In genomic region chr1:175677459-175677858, GRCm38 (mm10) we compare ENCODE assay signal across 27 mouse cellular contexts. TPM values are rescaled to one million over a fixed set of nuclear protein-coding genes. Genes with fewer than 3 reads are reported as not detected.
DNase-seq lines count a peak whose midpoint lies in the region; ATAC-seq lines count a peak whose summit lies in the region.
"Had no signal": no experiment of that assay in that cellular context is flagged by ENCODE, and none has a peak within 500 bp of the region (broad histone marks: within the 10 kb centered on the region; RNA-seq: fewer than 3 reads in every experiment).

No protein-coding gene starts in this region.

- no peaks in the 10 kb centered on the region for H3K36me3 ChIP-seq in intestine, embryonic 16.5 days (ENCODE audit: control insufficient read depth, insufficient read depth, low read length)
- no peaks in the 10 kb centered on the region for H3K36me3 ChIP-seq in limb, embryonic 10.5 days
- H3K36me3 ChIP-seq: embryonic facial prominence, embryonic 13.5 days; embryonic facial prominence, embryonic 15.5 days; forebrain, embryonic 12.5 days; forebrain, embryonic 15.5 days had no signal

- H3K27me3 ChIP-seq in intestine, embryonic 16.5 days (replicated peaks; ENCODE audit: control insufficient read depth, insufficient read depth, low read length): no peaks in the 10 kb centered on the region
- H3K27me3 ChIP-seq in limb, embryonic 10.5 days (ENCODE audit: low read depth, poor library complexity, severe bottlenecking): no peaks in the 10 kb centered on the region
- H3K27me3 ChIP-seq: embryonic facial prominence, embryonic 13.5 days; embryonic facial prominence, embryonic 15.5 days; forebrain, embryonic 12.5 days; forebrain, embryonic 15.5 days had no signal

- no peak overlapping the region for H3K4me3 ChIP-seq in intestine, embryonic 16.5 days (ENCODE audit: low read length)
- H3K4me3 ChIP-seq in limb, embryonic 10.5 days: no peak overlapping the region
- H3K4me3 ChIP-seq: embryonic facial prominence, embryonic 13.5 days; embryonic facial prominence, embryonic 15.5 days; erythroblast, embryonic 14.5 days; forebrain, embryonic 10.5 days; forebrain, embryonic 12.5 days; forebrain, embryonic 15.5 days had no signal

- H3K4me2 ChIP-seq in intestine, embryonic 16.5 days (ENCODE audit: low read depth, low read length): no peak overlapping the region
- H3K4me2 ChIP-seq: embryonic facial prominence, embryonic 13.5 days; embryonic facial prominence, embryonic 15.5 days; forebrain, embryonic 12.5 days; forebrain, embryonic 15.5 days had no signal

- H3K27ac ChIP-seq in intestine, embryonic 16.5 days (ENCODE audit: low read length): no peak overlapping the region
- no peak overlapping the region for H3K27ac ChIP-seq in limb, embryonic 10.5 days
- H3K27ac ChIP-seq: embryonic facial prominence, embryonic 13.5 days; embryonic facial prominence, embryonic 15.5 days; forebrain, embryonic 10.5 days; forebrain, embryonic 12.5 days; forebrain, embryonic 15.5 days had no signal

- H3K4me1 ChIP-seq in intestine, embryonic 16.5 days (ENCODE audit: control insufficient read depth, insufficient read depth, low read length): no peaks in the 10 kb centered on the region
- no peaks in the 10 kb centered on the region for H3K4me1 ChIP-seq in limb, embryonic 10.5 days
- H3K4me1 ChIP-seq: embryonic facial prominence, embryonic 13.5 days; embryonic facial prominence, embryonic 15.5 days; forebrain, embryonic 10.5 days; forebrain, embryonic 12.5 days; forebrain, embryonic 15.5 days had no signal

- no peaks in the 10 kb centered on the region for H3K9me3 ChIP-seq in intestine, embryonic 16.5 days (ENCODE audit: control insufficient read depth, low read length)
- H3K9me3 ChIP-seq in limb, embryonic 10.5 days (replicated peaks): no peaks in the 10 kb centered on the region
- H3K9me3 ChIP-seq: embryonic facial prominence, embryonic 13.5 days; embryonic facial prominence, embryonic 15.5 days; forebrain, embryonic 10.5 days; forebrain, embryonic 12.5 days; forebrain, embryonic 15.5 days had no signal

- peak; percentile 12 for DNase-seq in limb, embryonic 10.5 days (ENCODE audit: low spot score)
- no peak for DNase-seq in left cerebral cortex, adult 18-20 months (ENCODE audit: low spot score in 2 of 2)
- DNase-seq in right cerebral cortex, postnatal 4 days: no peak
- DNase-seq in kidney, adult 18-20 months: no peak
- DNase-seq: adrenal gland, adult 2 months; adrenal gland, postnatal 10 days; adrenal gland, postnatal 25 days; cerebellum, adult 11 months; cerebellum, adult 18-20 months; cerebellum, adult 8-10 months; cerebellum, adult 9-11 months; cerebellum, postnatal 14 days; cerebellum, postnatal 36 days; embryo, embryonic 11 days had no signal

- no peak overlapping the region for H3K9ac ChIP-seq in intestine, embryonic 16.5 days (ENCODE audit: low read depth, low read length)
- H3K9ac ChIP-seq: embryonic facial prominence, embryonic 13.5 days; embryonic facial prominence, embryonic 15.5 days; forebrain, embryonic 12.5 days; forebrain, embryonic 15.5 days had no signal

- peak; percentile 77 for ATAC-seq in intestine, embryonic 16.5 days
- ATAC-seq: forebrain, embryonic 15.5 days had no signal

- 66% methylated on average over 6 of the region's 6 CpGs for WGBS in intestine, embryonic 16.5 days
- WGBS in limb, embryonic 10.5 days: 85% methylated on average over 6 of the region's 6 CpGs

RNA-seq across cellular contexts. Expression of gene Opn3, which starts 15.1 kb away (rescaled TPM):
- polyA plus RNA-seq in intestine, embryonic 16.5 days (2015; fragmentation: Nextera tagmentation; extraction: Ambion mirVana): 5.6 and 5.9 TPM in 2 replicates
- 10.3 and 11.5 TPM in 2 replicates for polyA plus RNA-seq in limb, embryonic 10.5 days (2016; fragmentation: Nextera tagmentation; extraction: Ambion mirVana)
- total RNA-seq in left cerebral cortex, adult 18-20 months (2021): 1 to 10 TPM; 5.3 to 5.6 TPM
- total RNA-seq: common myeloid progenitor, adult 5-6 weeks had no signal
- polyA plus RNA-seq: erythroblast, embryonic 14.5 days had no signal

RNA-seq across cellular contexts. Expression of gene Chml, which starts 15.2 kb away (rescaled TPM):
- polyA plus RNA-seq in intestine, embryonic 16.5 days (2015; fragmentation: Nextera tagmentation; extraction: Ambion mirVana): 1.7 and 2.1 TPM in 2 replicates
- polyA plus RNA-seq in limb, embryonic 10.5 days (2016; fragmentation: Nextera tagmentation; extraction: Ambion mirVana): 3.5 and 4.2 TPM in 2 replicates
- 10 to 100 TPM; 10.8 to 11.4 TPM for total RNA-seq in left cerebral cortex, adult 18-20 months (2021)

RNA-seq across cellular contexts. Expression of gene Wdr64, which starts 20.9 kb away (rescaled TPM):
- not detected in 2 replicates for polyA plus RNA-seq in intestine, embryonic 16.5 days (2015; fragmentation: Nextera tagmentation; extraction: Ambion mirVana)
- polyA plus RNA-seq in limb, embryonic 10.5 days (2016; fragmentation: Nextera tagmentation; extraction: Ambion mirVana): not detected in 2 replicates
- not detected for total RNA-seq in left cerebral cortex, adult 18-20 months (2021)
- total RNA-seq: adrenal gland, adult 2 months; adrenal gland, postnatal 10 days; adrenal gland, postnatal 25 days; adrenal gland, postnatal 4 days; common myeloid progenitor, adult 5-6 weeks; MEL had no signal
- polyA plus RNA-seq: adrenal gland, adult 2 months; C2C12; embryonic facial prominence, embryonic 11.5 days; embryonic facial prominence, embryonic 13.5 days; embryonic facial prominence, embryonic 15.5 days; erythroblast, embryonic 14.5 days; forebrain, embryonic 10.5 days; forebrain, embryonic 12.5 days; forebrain, embryonic 15.5 days had no signal

RNA-seq across cellular contexts. Expression of gene Fh1, which starts 52.0 kb away (rescaled TPM):
- polyA plus RNA-seq in intestine, embryonic 16.5 days (2015; fragmentation: Nextera tagmentation; extraction: Ambion mirVana): 176 TPM in 2 replicates
- 117 and 135 TPM in 2 replicates for polyA plus RNA-seq in limb, embryonic 10.5 days (2016; fragmentation: Nextera tagmentation; extraction: Ambion mirVana)
- total RNA-seq in left cerebral cortex, adult 18-20 months (2021): 10 to 100 TPM; 83.8 to 88.1 TPM

RNA-seq across cellular contexts. Expression of gene Kmo, which starts 57.3 kb away (rescaled TPM):
- 0.68 and 0.72 TPM in 2 replicates for polyA plus RNA-seq in intestine, embryonic 16.5 days (2015; fragmentation: Nextera tagmentation; extraction: Ambion mirVana)
- polyA plus RNA-seq in limb, embryonic 10.5 days (2016; fragmentation: Nextera tagmentation; extraction: Ambion mirVana): 0.15 TPM in 1 of 2 replicates, not detected in the other
- under 1 TPM in 1 of 2 experiments, not detected in 1; 0.23 TPM for total RNA-seq in left cerebral cortex, adult 18-20 months (2021)
- total RNA-seq: ES-E14 had no signal
- polyA plus RNA-seq: erythroblast, embryonic 14.5 days; forebrain, embryonic 15.5 days had no signal
